25 mouse cellular contexts compared by ENCODE assay signal in genomic region chr9:27353082-27353481, GRCm38 (mm10). TPM values are rescaled to one million over a fixed set of nuclear protein-coding genes. Genes with fewer than 3 reads are reported as not detected.
DNase-seq lines count a peak whose midpoint lies in the region; ATAC-seq lines count a peak whose summit lies in the region.
"Had no signal": no experiment of that assay in that cellular context is flagged by ENCODE, and none has a peak within 500 bp of the region (broad histone marks: within the 10 kb centered on the region; RNA-seq: fewer than 3 reads in every experiment).

No protein-coding gene starts in this region.

- peak; percentile 68 for ATAC-seq in frontal cortex, adult (ENCODE audit: low TSS enrichment)
- ATAC-seq: CD4-positive, CD25-positive, alpha-beta regulatory T cell, adult 4 months; forebrain, embryonic 16.5 days; hindbrain, embryonic 16.5 days; intestine, embryonic 15.5 days had no signal

- intact Hi-C loops in left cerebral cortex, postnatal 25 days (cut with DNase I) = no loop called here

- DNase-seq in frontal cortex, postnatal 10 days (ENCODE audit: low spot score in 2 of 2) = no peak
- peak; percentile 50 to 60 for DNase-seq in left cerebral cortex, postnatal 25 days (ENCODE audit: low spot score in 2 of 2)
- no peak for DNase-seq in left cerebral cortex, adult 18-20 months (ENCODE audit: low spot score in 2 of 2)
- DNase-seq in right cerebral cortex, postnatal 25 days = peak; percentile 51
- no peak for DNase-seq in right cerebral cortex, adult 18-20 months
- no peak for DNase-seq in kidney, adult 9 months
- DNase-seq: adrenal gland, adult 2 months; adrenal gland, postnatal 14 days; cerebellum, adult 11-12 months; cerebellum, adult 8-10 months; cerebellum, postnatal 10 days; cerebellum, postnatal 36 days; gastrocnemius, postnatal 10 days; gastrocnemius, postnatal 36 days had no signal

RNA-seq across cellular contexts. Expression of gene Spata19, which starts 43.5 kb away (rescaled TPM):
- total RNA-seq in left cerebral cortex, postnatal 25 days (2021) = under 1 TPM in 1 of 2 experiments, not detected in 1; 0.96 TPM
- total RNA-seq in left cerebral cortex, adult 18-20 months (2021) = 1 to 10 TPM in 1 of 2 experiments, under 1 TPM in 1; 0.59 to 1.7 TPM
- total RNA-seq: adrenal gland, adult 2 months; adrenal gland, postnatal 14 days; adrenal gland, postnatal 4 days; gastrocnemius, adult 18-20 months; gastrocnemius, postnatal 10 days; gastrocnemius, postnatal 36 days; granulocyte monocyte progenitor cell, adult 5-6 weeks; heart, adult 8-10 months; heart, postnatal 25 days; MEL had no signal

RNA-seq across cellular contexts. Expression of gene Igsf9b, which starts 54.1 kb away (rescaled TPM):
- 10 to 100 TPM; 65.9 to 66.7 TPM for total RNA-seq in left cerebral cortex, postnatal 25 days (2021)
- total RNA-seq in left cerebral cortex, adult 18-20 months (2021) = 10 to 100 TPM; 64.8 to 67.9 TPM
- total RNA-seq: MEL had no signal

Comparison
In these comparisons a context has a peak if more than half of its experiments do, and no peak if none do; other contexts are left out.
1. DNase-seq: peak in left cerebral cortex, postnatal 25 days (2 of 2) and right cerebral cortex, postnatal 25 days (single experiment); none in frontal cortex, postnatal 10 days (0 of 2), left cerebral cortex, adult 18-20 months (0 of 2), right cerebral cortex, adult 18-20 months (single experiment) and kidney, adult 9 months (single experiment).